Mouse (Mus musculus): ENCODE results near the gene Rex1bd.

Gene Rex1bd

DNA sequence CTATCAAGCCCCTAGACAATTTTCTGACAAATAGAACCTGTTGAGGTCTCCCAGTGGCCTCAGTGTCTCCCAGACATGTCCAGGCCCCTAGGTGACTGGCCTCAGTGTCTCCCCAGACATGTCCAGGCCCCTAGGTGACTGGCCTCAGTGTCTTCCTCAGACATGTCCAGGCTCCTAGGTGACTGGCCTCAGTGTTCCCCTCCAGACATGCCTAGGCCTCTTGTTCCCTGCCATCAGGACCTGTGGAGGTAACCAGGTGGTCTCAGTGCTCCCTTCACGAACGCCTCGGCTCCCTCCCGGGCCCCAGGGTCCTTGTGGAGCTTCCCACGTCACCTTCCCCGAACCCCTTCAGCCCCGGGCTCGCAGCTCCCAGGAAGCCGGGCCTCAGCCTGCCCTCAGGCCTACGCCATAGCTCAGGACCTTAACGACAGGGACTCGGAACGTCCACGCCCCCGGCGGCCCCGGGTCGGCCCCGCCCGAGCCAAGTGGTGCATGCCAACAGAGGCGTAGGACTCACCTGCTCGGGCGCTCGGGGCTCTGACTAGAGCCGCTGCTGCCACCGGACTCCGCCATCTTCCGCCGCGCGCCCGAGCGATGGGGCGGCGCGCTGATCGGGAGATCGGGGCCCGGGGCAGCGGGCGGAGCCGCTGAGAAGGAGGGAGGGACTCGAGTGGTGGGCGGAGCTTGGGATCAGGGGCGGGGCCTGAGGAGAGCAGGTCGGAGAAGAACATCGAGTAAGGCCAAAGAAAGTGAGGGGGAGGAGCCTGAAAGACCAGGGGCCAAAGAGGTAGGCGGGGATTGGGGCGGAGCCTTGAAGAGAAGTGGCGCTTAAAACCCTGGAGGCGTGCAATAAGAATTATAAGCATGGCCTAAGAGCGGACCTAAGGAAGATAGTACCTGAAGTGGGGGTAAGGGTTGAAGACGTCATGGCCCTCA lies 30.0 kb downstream of the Rex1bd start, which contains the start of gene Klhl26:
Gene Klhl26, minus strand, starts transcription at position 636 of the 936 bp plus-strand sequence.
- peak; percentile 90 for DNase-seq

GRCm38 (mm10) chr8:70471856-70472255 lies 34.7 kb downstream of the Rex1bd start:
- DNase-seq: no peak

DNA sequence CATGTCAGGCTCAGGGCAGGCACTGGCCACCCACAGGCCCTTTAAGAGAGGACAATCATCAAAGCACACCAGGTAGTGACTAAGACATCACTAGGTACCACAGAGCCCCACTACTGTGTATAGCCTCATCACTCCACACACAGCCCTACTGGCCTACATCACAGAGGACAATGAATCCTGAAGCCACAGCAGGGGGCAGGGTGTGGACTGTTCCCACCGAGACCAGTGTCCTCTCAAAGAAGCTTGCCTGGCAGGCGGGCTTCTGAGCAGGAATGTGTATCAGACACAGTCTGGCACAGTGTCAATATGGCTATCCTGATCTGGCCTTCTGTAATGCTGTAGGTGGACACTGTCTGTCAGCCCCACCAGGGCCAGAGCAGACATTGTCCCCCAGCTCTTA lies 36.6 kb downstream of the Rex1bd start:
- DNase-seq: no peak

DNA sequence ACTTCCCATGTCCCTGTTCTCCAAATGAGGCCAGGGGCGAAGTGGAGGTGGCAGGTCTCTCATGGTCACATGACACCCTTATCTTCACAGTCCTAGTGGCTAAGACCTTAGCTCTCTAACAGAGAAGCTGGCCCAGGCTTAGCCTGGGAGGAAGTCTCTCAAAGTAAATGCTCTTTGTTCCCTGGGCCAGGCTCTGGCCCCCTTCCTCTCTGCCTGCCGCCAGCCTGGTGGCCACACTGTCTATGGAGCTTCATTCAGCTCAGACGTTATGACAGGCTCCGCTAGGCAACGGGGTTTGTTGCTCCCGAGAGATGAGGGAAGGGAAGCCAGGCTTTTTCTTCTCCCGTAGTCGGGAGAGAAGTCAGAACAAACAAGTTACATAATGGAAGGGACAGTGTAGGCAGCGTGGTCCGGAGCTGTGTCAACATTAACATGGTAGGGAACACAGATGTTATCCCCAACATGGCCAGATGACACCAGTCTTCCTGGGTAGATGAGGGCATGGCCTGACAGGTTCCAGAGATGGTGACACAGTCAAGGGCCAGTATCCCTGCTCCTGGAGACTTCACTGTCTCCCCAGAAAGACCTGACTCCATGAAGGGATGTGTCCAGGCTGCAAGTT lies 37.1 kb downstream of the Rex1bd start:
- no peak for DNase-seq

- no peak for DNase-seq
These were observed 37.8 kb downstream of the Rex1bd start for GRCm38 (mm10) chr8:70468733-70469132.

DNA sequence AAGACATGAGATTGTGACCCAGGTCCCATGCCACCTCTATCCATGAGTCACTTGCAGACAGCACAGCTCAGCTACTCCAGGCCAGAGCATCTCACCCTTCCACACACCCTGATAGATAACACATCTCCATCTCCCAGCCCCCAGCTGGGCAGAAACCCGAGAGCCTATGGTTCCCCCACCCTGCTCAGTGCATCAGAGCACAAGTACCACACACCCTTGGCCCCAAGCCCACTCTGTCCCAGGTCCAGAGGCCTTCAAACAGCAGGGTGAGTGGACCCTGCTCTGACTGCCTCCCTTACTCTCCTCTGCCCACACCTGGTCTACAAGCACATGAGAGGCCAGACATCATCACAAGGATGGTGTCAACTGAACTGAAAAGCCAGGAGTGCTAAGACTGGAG lies 38.6 kb downstream of the Rex1bd start:
- DNase-seq: no peak

DNA sequence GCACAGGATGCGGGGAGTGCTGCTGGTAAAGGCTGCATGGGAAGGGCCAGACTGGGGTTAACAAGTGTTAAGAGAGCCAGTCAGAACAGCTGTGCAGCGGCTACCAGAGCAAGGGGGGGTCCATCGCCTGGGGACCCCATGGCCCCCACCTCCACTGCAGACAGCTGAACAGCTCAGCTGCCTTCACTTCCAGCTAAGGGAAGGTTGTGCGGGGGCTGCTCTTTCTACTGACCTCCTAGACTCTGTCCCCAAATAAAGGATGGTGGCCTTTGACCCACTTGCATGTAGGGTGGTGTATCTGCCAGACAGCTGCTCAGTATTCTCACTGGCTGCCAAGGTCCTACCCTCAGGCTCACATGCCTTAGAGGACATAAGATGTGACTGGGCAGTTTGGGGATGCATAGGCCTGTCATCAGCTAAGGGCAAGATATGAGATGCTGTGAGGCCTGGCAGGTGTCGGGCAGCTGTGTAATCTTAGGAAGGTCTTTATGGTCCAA lies 39.3 kb downstream of the Rex1bd start:
- DNase-seq: no peak

DNA sequence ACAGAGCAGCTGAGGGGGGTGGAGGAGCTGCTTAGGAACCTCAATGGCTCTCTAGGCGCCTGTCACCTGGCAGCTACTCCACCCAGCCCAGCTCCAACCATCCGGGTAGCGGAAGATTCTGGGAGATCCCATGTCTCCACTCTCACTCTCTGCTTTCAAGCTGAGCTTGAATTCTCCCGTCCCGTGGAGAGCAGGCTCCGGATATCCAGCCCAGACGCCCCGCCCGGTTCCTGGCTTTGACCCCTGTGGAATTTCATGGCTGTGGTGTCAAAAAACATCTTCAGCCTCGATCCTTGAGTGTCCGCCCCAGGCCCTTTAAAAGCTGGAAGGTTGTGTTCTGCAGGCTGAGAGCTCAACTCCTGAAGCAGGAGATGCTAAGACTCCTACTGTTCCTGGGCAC lies 39.8 kb downstream of the Rex1bd start:
- no peak for DNase-seq

DNA sequence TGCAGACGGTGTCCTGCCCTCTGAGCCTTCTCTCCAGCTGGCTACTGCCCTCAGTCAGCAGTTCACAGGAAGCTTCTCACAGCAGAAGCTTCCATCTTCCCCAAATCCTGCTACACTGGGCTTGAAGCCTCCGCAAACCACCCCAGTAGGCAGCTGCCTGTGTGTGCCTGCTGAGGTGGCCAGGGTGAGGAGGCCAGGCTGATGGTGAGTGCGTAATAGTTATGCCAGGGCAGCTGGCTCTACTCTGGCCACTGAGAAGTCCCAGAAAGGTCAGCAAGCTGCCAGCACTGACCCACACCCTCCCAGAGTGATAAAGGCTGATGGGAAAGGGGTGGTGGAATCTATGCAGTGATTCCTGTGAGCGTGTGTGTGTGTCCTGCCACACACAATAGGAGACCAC lies 40.2 kb downstream of the Rex1bd start:
- no peak for DNase-seq

DNA sequence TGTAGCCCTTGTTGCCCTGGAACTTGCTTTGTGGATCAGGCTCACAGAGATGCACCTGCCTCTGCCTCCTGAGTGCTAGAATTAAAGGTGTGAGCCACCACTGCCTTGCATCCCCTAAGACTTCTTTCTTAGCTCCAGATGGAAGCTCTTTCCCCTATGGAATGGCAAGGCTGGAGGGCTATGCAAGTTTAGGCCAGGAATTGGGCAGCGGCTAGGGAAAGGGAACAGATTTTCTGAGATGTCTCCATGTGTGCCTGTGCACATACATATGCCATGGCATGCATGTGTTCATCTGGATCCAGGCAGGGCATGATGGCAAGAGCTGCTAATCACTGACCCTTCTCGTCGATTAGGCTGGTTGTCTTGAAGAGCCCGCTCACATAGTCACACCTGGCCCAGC lies 40.9 kb downstream of the Rex1bd start:
- DNase-seq: no peak

- no peak for DNase-seq
These were observed 42.4 kb downstream of the Rex1bd start for GRCm38 (mm10) chr8:70464162-70464561.

DNA sequence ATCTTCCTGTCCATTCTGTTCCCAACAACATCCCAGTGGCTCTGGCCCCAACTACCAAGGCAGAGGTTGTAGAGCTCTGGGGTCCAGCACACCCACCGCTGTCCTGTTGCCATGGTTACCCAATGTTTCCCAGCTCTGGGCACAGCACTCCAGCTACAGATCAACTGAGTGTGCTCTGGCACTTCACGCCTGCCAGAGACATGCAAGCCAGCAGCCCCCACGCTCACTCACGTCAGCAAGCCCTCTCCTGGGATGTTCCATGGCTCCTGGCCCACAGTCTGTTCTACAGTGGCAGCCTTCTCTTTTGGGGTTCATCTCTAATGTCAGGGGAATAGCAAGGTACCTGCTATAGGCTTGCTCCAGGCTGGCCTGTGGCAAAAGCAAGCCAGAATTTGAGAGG lies 43.2 kb downstream of the Rex1bd start:
- DNase-seq: peak; percentile 77

GRCm38 (mm10) chr8:70462516-70462813 lies 44.1 kb downstream of the Rex1bd start:
- peak; percentile 44 for DNase-seq

DNA sequence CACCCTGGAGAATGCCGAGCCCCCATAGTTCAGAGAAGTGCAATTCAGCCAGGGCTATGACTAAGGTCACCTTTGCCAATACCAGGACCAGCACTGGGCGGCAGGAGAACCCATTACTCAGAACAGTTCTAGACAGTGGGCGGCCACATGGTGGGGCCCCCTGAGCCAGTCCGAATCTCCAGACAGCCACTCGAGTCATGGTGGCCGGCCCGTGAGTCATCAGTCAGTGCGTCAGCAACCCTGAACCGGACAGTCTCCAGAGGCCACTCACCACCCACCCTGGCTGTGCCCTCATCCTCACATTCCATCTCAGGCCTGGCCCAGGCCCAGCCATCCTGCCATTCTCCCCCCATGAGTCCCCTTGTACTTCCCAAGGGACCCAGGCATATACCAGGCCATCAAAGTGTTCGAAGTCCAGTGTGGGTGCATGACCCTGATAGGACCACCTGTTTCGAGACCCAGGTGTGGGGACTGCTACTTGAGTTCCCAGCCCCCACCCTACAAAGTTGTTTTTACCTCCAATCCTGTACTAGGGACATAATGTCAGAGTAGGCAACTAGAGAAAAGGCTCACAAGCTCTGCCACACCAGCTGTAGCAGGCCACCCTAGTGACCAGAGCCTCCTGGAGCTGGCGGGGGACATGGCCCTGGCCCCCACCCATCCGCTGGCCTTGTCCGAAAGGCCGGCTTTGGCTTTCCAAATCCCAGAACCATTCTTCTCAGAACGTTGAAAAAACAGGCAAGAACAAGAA lies 44.6 kb downstream of the Rex1bd start:
- DNase-seq: no peak

DNA sequence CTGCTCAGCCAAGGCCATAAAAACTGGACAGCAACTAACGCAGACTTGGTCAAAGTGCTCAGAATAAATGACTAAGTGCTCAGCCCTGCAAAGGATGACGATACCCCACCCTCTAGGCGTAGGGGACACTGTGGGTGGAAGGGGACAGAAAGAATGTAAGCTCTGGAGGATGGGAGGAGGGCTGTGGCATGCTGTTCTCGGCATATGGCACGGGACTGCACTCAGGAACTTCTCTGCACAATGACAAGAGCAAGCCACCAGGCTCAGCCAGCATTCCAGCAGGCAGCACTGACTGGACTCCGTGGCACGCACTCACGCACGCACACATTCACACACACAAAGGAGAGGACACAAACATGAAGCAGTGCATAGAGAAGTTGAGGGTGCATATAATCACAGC lies 45.9 kb downstream of the Rex1bd start:
- no peak for DNase-seq

GRCm38 (mm10) chr8:70460199-70460598 lies 46.4 kb downstream of the Rex1bd start:
- DNase-seq: no peak

- no peak for DNase-seq
These were observed 46.9 kb downstream of the Rex1bd start for GRCm38 (mm10) chr8:70459636-70460035.

- DNase-seq: no peak
These were observed 48.1 kb downstream of the Rex1bd start for GRCm38 (mm10) chr8:70458462-70458861.

DNA sequence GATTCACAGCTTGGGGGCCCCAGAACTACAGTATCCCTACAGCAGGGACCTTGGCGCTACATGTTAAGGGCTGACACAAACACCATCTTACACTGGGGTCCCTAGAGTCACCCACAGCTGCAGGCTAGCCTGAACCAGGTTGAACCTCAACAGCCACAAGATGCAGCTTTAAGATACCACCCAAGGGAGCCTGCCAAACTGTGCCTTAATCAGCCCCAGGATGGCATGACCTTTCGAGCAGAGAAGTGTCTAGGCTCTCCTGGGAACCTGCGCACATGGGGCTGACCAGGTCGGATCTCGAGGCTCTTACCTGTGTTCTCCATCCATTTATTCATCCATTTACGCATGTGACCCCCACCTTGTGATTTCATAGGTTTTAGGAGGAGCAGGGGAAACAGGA lies 48.7 kb downstream of the Rex1bd start:
- DNase-seq: no peak

- DNase-seq: no peak
These were observed 49.6 kb downstream of the Rex1bd start for GRCm38 (mm10) chr8:70456996-70457395.

Measured in right cerebral cortex, postnatal 25 days (tissue).